Mouse (Mus musculus): ENCODE results near the gene Cnot11. TPM values are rescaled to one million over a fixed set of nuclear protein-coding genes. Genes with fewer than 3 reads are reported as not detected.

Cnot11 gene
- 30.0 and 36.2 TPM in 2 replicates for polyA plus RNA-seq (2014; fragmentation: Nextera tagmentation; extraction: Ambion mirVana)

DNA sequence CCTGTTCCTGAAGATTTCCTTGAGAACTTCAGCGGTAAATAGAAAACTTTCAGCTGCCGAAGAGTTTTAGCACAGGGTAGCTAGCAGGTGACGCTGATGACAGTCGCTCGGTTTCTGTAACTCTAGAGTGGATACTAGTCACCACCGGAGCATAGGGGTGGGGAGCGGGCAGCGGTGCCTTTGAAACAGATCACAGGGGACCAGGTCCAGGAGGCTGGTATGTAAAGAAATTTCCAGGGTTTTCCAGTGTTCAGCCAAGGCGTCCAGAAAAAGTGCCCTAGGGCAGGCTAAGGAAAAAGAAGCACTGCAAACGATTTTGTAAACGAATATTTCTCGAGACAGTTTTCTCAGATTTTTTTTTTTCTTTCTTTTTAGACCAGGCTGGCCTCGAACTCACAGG, at the start of gene Cnot11:
TSS of gene Cnot11 (plus strand) at position 162 of the 400 bp plus-strand sequence.
- peak within 1 kb of the TSS; percentile 85 for H3K27ac ChIP-seq (ENCODE audit: low read depth, low read length)
- peak within 1 kb of the TSS; percentile 88 for H3K9ac ChIP-seq (ENCODE audit: low read depth, low read length)
- peak within 1 kb of the TSS; percentile 97 for H3K4me3 ChIP-seq (ENCODE audit: low read length)
- 29% methylated on average over 13 of the region's 13 CpGs for WGBS
- no peaks in the 10 kb centered on the region for H3K9me3 ChIP-seq (ENCODE audit: control insufficient read depth, low read length)
- no peaks in the 10 kb centered on the region for H3K27me3 ChIP-seq (ENCODE audit: control insufficient read depth, insufficient read depth, low read length)
- H3K4me1 ChIP-seq (ENCODE audit: control insufficient read depth, insufficient read depth, low read length): peaks cover 11% of the 10 kb centered on the region; the same call in 1 of the 2 replicates
- peak within 1 kb of the TSS; percentile 88 for H3K4me2 ChIP-seq (replicated peaks; ENCODE audit: low read depth, low read length)
- peaks cover 22% of the 10 kb centered on the region for H3K36me3 ChIP-seq (ENCODE audit: control insufficient read depth, insufficient read depth, low read length)
- ATAC-seq (ENCODE audit: low FRiP score, low TSS enrichment): no peak

DNA sequence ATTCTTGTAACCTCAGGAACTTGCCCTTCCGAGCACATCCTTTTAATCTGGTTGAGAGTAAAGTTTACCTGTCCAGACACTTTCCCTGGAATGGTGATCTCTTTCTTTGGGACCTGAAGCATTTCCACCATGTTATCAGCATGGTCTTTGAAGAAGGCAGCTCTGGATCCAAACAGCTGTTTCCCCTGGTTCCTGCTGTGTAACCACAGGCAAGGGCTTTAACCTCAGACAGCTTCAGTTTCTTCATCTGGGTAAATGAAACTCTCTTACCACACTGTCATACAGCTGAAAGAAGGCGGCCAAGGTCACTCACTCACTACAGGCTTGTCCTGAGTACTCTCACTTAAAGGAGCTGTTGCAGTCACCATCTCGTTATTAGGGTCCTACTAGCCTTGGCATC, 47.4 kb upstream of the Cnot11 start:
- H3K27ac ChIP-seq (ENCODE audit: low read depth, low read length): no peak overlapping the region
- no peak overlapping the region for H3K4me2 ChIP-seq (replicated peaks; ENCODE audit: low read depth, low read length)
- 78% methylated on average over 3 of the region's 3 CpGs for WGBS

DNA sequence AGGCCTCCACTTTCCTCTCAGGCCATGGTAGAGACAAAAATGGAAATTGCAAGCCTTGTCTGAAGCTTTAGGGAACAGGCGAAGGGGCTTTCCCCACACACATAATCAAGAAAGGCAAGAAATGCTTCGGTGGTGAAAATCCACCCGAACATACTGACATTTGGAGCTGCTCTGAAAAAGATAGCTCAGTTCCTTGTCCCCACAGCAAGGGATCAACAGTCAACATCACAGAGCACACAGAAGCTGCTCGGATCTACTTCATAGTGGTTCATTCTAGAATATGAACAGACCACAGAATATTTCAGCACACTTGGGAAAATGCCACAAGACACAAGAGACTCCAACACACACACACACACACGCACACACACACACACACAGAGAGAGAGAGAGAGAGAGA, 41.6 kb upstream of the Cnot11 start:
- ATAC-seq (ENCODE audit: low FRiP score, low TSS enrichment): no peak
- 88% methylated on average over 5 of the region's 5 CpGs for WGBS

More for the DNA sequence above, 47.4 kb upstream of the Cnot11 start:
- H3K9me3 ChIP-seq (ENCODE audit: control insufficient read depth, low read length): no peaks in the 10 kb centered on the region
- H3K4me1 ChIP-seq (ENCODE audit: control insufficient read depth, insufficient read depth, low read length): no peaks in the 10 kb centered on the region
- H3K36me3 ChIP-seq (ENCODE audit: control insufficient read depth, insufficient read depth, low read length): no peaks in the 10 kb centered on the region
- no peaks in the 10 kb centered on the region for H3K27me3 ChIP-seq (ENCODE audit: control insufficient read depth, insufficient read depth, low read length)
- no peak for ATAC-seq (ENCODE audit: low FRiP score, low TSS enrichment)
- no peak overlapping the region for H3K4me3 ChIP-seq (ENCODE audit: low read length)
- no peak overlapping the region for H3K9ac ChIP-seq (ENCODE audit: low read depth, low read length)

DNA sequence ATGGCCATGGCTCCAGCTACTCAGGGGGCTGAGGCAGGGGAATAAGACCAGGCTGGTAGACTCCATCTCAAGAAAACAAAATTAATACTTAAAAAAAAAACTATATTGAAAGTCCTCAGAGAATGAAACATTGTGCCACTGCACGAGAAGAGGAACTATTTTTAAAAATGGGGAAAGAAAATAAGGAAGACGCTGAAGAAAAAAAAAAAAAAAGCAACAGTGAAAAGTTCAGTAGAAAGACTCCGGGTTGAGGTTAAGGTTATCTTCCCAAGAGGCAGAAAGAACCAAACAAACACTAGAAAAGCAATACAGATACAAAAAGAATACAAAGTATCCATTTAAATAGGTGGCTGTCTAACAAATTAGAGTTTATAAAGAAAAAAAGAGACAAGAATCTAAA, 41.1 kb upstream of the Cnot11 start:
- no peak for ATAC-seq (ENCODE audit: low FRiP score, low TSS enrichment)
- Histone ChIP-seq H3K9me3 (ENCODE audit: control insufficient read depth, low read length) (peaks cover 12% of the 10 kb centered on the region), H3K27me3 (ENCODE audit: control insufficient read depth, insufficient read depth, low read length) (no peaks in the 10 kb centered on the region), H3K9ac (ENCODE audit: low read depth, low read length) (no peak overlapping the region), H3K4me3 (ENCODE audit: low read length) (no peak overlapping the region), H3K4me2 (replicated peaks; ENCODE audit: low read depth, low read length) (no peak overlapping the region), H3K4me1 (ENCODE audit: control insufficient read depth, insufficient read depth, low read length) (no peaks in the 10 kb centered on the region), H3K36me3 (ENCODE audit: control insufficient read depth, insufficient read depth, low read length) (no peaks in the 10 kb centered on the region), H3K27ac (ENCODE audit: low read depth, low read length) (no peak overlapping the region)
- WGBS: 77% methylated on average over 3 of the region's 3 CpGs

More for the DNA sequence above, 41.6 kb upstream of the Cnot11 start:
- Histone ChIP-seq H3K4me2 (replicated peaks; ENCODE audit: low read depth, low read length) (no peak overlapping the region), H3K27me3 (ENCODE audit: control insufficient read depth, insufficient read depth, low read length) (no peaks in the 10 kb centered on the region), H3K4me1 (ENCODE audit: control insufficient read depth, insufficient read depth, low read length) (no peaks in the 10 kb centered on the region), H3K9me3 (ENCODE audit: control insufficient read depth, low read length) (peaks cover 12% of the 10 kb centered on the region), H3K4me3 (ENCODE audit: low read length) (no peak overlapping the region), H3K27ac (ENCODE audit: low read depth, low read length) (no peak overlapping the region), H3K9ac (ENCODE audit: low read depth, low read length) (no peak overlapping the region), H3K36me3 (ENCODE audit: control insufficient read depth, insufficient read depth, low read length) (no peaks in the 10 kb centered on the region)

DNA sequence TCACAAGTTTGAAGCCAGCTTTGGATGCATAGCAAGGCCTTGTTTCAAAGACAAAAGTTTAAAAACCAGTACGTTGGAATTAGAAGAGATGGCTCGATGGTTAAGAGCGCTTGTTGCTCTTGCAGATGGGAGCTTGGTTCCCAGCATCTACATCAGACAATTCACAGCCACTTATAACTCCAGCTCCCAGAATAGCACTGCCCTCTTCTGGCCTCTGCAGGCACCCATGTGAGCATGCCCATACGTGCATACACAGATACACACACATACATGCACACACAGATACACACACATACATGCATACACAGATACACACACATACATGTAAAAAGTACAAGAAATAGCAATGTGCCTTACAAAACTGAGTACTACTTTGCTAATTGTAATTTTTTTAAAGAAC, 37.8 kb upstream of the Cnot11 start:
- H3K9me3 ChIP-seq (ENCODE audit: control insufficient read depth, low read length): peaks cover 12% of the 10 kb centered on the region
- H3K27me3 ChIP-seq (ENCODE audit: control insufficient read depth, insufficient read depth, low read length): no peaks in the 10 kb centered on the region
- no peaks in the 10 kb centered on the region for H3K36me3 ChIP-seq (ENCODE audit: control insufficient read depth, insufficient read depth, low read length)
- no peaks in the 10 kb centered on the region for H3K4me1 ChIP-seq (ENCODE audit: control insufficient read depth, insufficient read depth, low read length)
- no peak overlapping the region for H3K9ac ChIP-seq (ENCODE audit: low read depth, low read length)
- 98% methylated on average over 4 of the region's 4 CpGs for WGBS
- no peak overlapping the region for H3K4me2 ChIP-seq (replicated peaks; ENCODE audit: low read depth, low read length)
- H3K4me3 ChIP-seq (ENCODE audit: low read length): no peak overlapping the region
- no peak for ATAC-seq (ENCODE audit: low FRiP score, low TSS enrichment)
- H3K27ac ChIP-seq (ENCODE audit: low read depth, low read length): no peak overlapping the region

DNA sequence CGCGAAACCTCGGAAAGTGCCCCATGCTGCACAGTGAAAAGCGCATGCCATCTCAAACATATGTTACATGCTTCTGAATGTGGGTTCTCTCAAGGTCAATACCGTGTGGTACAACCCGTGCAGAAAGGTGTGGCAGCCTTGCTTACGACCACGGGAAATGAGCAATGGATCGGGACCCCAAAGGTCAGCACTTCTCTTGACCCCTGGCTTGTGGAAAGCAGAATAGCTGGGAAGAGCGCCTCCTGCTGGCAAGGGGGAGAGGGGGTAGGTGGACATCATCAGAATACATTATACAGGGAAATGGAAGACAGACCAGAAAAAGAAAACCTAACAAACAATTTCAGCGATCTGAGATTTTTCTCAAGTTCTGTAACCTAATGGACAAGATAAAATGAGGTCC, 37.0 kb upstream of the Cnot11 start:
- 85% methylated on average over 11 of the region's 11 CpGs for WGBS
- H3K4me1 ChIP-seq (ENCODE audit: control insufficient read depth, insufficient read depth, low read length): no peaks in the 10 kb centered on the region
- H3K27me3 ChIP-seq (ENCODE audit: control insufficient read depth, insufficient read depth, low read length): no peaks in the 10 kb centered on the region
- peaks cover 12% of the 10 kb centered on the region for H3K9me3 ChIP-seq (ENCODE audit: control insufficient read depth, low read length)
- ATAC-seq (ENCODE audit: low FRiP score, low TSS enrichment): no peak
- no peak overlapping the region for H3K4me3 ChIP-seq (ENCODE audit: low read length)
- no peak overlapping the region for H3K27ac ChIP-seq (ENCODE audit: low read depth, low read length)
- no peak overlapping the region for H3K9ac ChIP-seq (ENCODE audit: low read depth, low read length)
- no peak overlapping the region for H3K4me2 ChIP-seq (replicated peaks; ENCODE audit: low read depth, low read length)
- H3K36me3 ChIP-seq (ENCODE audit: control insufficient read depth, insufficient read depth, low read length): no peaks in the 10 kb centered on the region

DNA sequence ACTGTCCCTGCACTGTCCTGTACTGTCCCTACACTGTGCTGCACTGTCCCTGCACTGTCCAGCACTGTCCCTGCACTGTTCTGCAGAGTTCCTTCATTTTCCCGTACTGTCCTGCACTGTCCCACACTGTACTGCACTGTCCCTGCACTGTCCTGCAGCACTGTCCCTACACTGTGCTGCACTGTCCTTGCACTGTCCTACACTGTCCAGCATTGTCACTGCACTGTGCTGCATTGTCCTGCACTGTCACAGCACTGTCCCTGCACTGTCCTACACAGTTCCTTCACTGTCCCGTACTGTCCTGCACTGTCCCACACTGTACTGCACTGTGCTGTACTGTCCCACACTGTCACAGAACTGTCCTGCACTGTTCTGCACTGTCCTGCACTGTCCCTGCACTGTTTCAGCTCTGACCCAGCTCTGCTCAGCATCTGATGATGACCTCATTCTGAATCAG, 35.3 kb upstream of the Cnot11 start:
- Histone ChIP-seq H3K9ac (ENCODE audit: low read depth, low read length) (no peak overlapping the region), H3K4me3 (ENCODE audit: low read length) (no peak overlapping the region), H3K27ac (ENCODE audit: low read depth, low read length) (no peak overlapping the region), H3K9me3 (ENCODE audit: control insufficient read depth, low read length) (peaks cover 9% of the 10 kb centered on the region), H3K4me1 (ENCODE audit: control insufficient read depth, insufficient read depth, low read length) (no peaks in the 10 kb centered on the region), H3K4me2 (replicated peaks; ENCODE audit: low read depth, low read length) (no peak overlapping the region), H3K36me3 (ENCODE audit: control insufficient read depth, insufficient read depth, low read length) (no peaks in the 10 kb centered on the region), H3K27me3 (ENCODE audit: control insufficient read depth, insufficient read depth, low read length) (no peaks in the 10 kb centered on the region)
- WGBS: 79% methylated on average over 2 of the region's 2 CpGs
- no peak for ATAC-seq (ENCODE audit: low FRiP score, low TSS enrichment)

DNA sequence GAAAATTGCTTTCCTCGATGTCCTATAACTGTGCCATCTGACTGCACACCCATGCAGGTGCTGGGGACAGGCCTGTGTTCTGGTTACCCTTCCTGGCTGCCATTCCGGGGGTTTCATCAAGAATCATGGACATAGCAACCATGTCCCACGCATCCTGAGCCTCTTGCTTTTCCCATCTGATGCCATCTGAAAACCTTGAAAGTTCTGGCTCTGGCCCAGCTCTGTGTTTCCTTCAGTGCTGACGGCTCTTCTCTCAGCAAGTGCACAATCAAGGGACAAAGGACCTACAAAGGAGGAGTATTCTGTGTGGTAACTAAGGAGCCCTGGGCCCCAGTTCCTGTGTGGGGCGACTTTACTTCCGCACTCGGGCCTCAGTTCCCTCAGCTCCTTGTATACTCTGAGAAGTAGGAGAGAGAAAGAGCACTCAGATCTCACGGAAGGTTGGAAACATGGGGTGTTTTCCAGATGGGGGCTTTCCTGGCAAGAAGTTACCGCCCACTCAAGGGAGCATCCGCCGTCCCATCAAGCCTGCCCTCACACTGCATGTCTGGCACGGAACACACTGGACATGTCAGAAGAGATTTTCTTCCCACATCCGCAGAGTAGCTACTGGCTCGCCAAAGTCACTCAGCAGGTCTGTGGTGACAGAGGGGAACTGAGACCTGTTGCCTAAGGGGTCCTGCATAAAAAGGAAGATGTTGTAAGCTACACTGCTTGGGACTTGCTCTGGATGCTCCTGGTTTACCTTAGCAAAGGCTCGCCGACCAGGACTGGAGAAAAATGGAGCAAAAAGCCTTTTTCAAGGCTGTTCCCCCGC, 31.8 kb upstream of the Cnot11 start:
- no peak overlapping the region for H3K4me2 ChIP-seq (replicated peaks; ENCODE audit: low read depth, low read length)
- H3K27me3 ChIP-seq (ENCODE audit: control insufficient read depth, insufficient read depth, low read length): no peaks in the 10 kb centered on the region
- no peaks in the 10 kb centered on the region for H3K9me3 ChIP-seq (ENCODE audit: control insufficient read depth, low read length)
- no peak for ATAC-seq (ENCODE audit: low FRiP score, low TSS enrichment)
- H3K9ac ChIP-seq (ENCODE audit: low read depth, low read length): no peak overlapping the region
- H3K27ac ChIP-seq (ENCODE audit: low read depth, low read length): no peak overlapping the region
- H3K36me3 ChIP-seq (ENCODE audit: control insufficient read depth, insufficient read depth, low read length): no peaks in the 10 kb centered on the region
- H3K4me1 ChIP-seq (ENCODE audit: control insufficient read depth, insufficient read depth, low read length): no peaks in the 10 kb centered on the region
- 87% methylated on average over 17 of the region's 17 CpGs for WGBS
- H3K4me3 ChIP-seq (ENCODE audit: low read length): no peak overlapping the region

DNA sequence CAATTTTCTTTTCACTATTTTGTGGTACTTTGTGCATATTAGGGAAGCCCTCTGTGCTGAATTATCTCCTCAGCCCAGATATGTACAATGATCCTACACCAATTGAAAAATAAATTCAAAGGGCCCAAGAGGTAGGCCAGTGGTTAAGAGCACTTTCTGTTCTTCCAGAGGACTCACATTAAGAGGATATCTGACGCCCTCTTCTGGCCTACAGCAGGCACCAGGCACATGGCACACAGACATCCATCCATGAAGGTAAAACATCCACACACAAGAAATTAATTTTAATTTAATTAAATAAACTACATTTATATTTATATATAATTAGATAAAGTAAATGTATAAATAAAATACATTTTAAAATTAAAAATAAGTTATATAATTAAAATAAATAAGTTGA, 30.5 kb upstream of the Cnot11 start:
- Histone ChIP-seq H3K9ac (ENCODE audit: low read depth, low read length) (no peak overlapping the region), H3K27me3 (ENCODE audit: control insufficient read depth, insufficient read depth, low read length) (no peaks in the 10 kb centered on the region), H3K4me2 (replicated peaks; ENCODE audit: low read depth, low read length) (no peak overlapping the region), H3K4me1 (ENCODE audit: control insufficient read depth, insufficient read depth, low read length) (no peaks in the 10 kb centered on the region), H3K27ac (ENCODE audit: low read depth, low read length) (no peak overlapping the region), H3K4me3 (ENCODE audit: low read length) (no peak overlapping the region), H3K36me3 (ENCODE audit: control insufficient read depth, insufficient read depth, low read length) (no peaks in the 10 kb centered on the region), H3K9me3 (ENCODE audit: control insufficient read depth, low read length) (no peaks in the 10 kb centered on the region)
- ATAC-seq (ENCODE audit: low FRiP score, low TSS enrichment): no peak
- 20% methylated on average over 1 of the region's 1 CpGs for WGBS

Measured in kidney, embryonic 14.5 days (tissue).